Mouse (Mus musculus) embryonic facial prominence, embryonic 15.5 days (tissue): ENCODE results near the gene Sept9. TPM values are rescaled to one million over a fixed set of nuclear protein-coding genes. Genes with fewer than 3 reads are reported as not detected.

Source experiments
- ATAC-seq: fragments of 200-750 bp; cut with Nextera tagmentation; 2 replicates; pipeline ENCODE4 v1.8.0; 2017; ENCODE audit warnings: low read depth, moderate TSS enrichment; ENCODE audit not compliant: insufficient number of reproducible peaks, low FRiP score, low TSS enrichment
- H3K27ac ChIP-seq: fragments of 300-500 bp; sonication (generic); replicated peaks from 2 replicates; pipeline ENCODE4 v1.5.1; 2015; ENCODE audit warnings: mild to moderate bottlenecking, inconsistent platforms
- H3K27me3 ChIP-seq: fragments of 300-500 bp; sonication (generic); 2 replicates; pipeline ENCODE4 v1.6.1; 2015; ENCODE audit warnings: inconsistent platforms
- H3K36me3 ChIP-seq: fragments of 300-500 bp; sonication (generic); 2 replicates; pipeline ENCODE4 v1.6.1; 2015; ENCODE audit warnings: mild to moderate bottlenecking, inconsistent platforms
- H3K4me1 ChIP-seq: fragments of 300-500 bp; sonication (generic); 2 replicates; pipeline ENCODE4 v1.6.1; 2015; ENCODE audit warnings: inconsistent platforms
- H3K4me2 ChIP-seq: fragments of 300-500 bp; sonication (generic); replicated peaks from 2 replicates; pipeline ENCODE4 v1.6.1; 2015; ENCODE audit warnings: mild to moderate bottlenecking, inconsistent platforms
- H3K4me3 ChIP-seq: fragments of 300-500 bp; sonication (generic); replicated peaks from 2 replicates; pipeline ENCODE4 v1.5.1; 2015; ENCODE audit warnings: mild to moderate bottlenecking, inconsistent platforms
- H3K9ac ChIP-seq: fragments of 300-500 bp; sonication (generic); 2 replicates; pipeline ENCODE4 v1.6.1; 2015; ENCODE audit warnings: inconsistent platforms
- H3K9me3 ChIP-seq: fragments of 300-500 bp; sonication (generic); replicated peaks from 2 replicates; pipeline ENCODE4 v1.6.1; 2016; ENCODE audit warnings: inconsistent platforms
- WGBS: fragments of 180-500 bp; shearing (Covaris S2); methylation state at CpG from one replicate; pipeline ENCODE4 v1.1.7; 2015; 5-methylcytosine and 5-hydroxymethylcytosine counted together
- polyA plus RNA-seq: library from polyadenylated mRNA; unstranded; fragments of >200 nt; fragmentation: Nextera tagmentation; extraction: Ambion mirVana; gene quantifications from 2 replicates; pipeline ENCODE4 v1.2.1, GENCODE M21; 2015

Sept9 gene
- polyA plus RNA-seq, 1 experiment from 2014 or later: 157 TPM

DNA sequence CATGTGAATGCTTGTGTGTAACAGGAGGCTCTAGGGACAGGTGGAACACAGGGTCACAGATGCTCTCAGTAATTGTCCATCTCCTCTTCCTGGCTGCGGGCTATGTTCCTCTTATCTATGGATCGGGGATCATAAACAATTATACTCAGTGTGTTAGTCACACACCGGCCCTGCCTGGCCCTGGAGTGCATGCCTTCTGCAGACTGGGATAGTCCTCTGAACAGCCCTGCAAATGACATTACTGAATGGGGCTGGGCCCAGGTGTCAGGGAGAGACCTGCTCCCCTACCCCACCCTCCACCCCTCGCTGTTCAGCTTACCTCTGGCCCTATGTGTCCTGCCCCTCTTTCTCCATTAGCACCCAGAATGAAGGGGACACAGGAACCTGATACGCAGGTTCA is 22.6 kb upstream of the Sept9 start:
- Histone ChIP-seq H3K4me1 (peaks cover 30% of the 10 kb centered on the region), H3K9ac (no peak overlapping the region), H3K9me3 (no peaks in the 10 kb centered on the region; the same call in 1 of the 2 replicates), H3K4me2 (no peak overlapping the region), H3K4me3 (no peak overlapping the region), H3K27me3 (no peaks in the 10 kb centered on the region), H3K36me3 (no peaks in the 10 kb centered on the region), H3K27ac (no peak overlapping the region)
- 64% methylated on average over 5 of the region's 5 CpGs for whole genome bisulfite sequencing
- no peak for ATAC-seq

DNA sequence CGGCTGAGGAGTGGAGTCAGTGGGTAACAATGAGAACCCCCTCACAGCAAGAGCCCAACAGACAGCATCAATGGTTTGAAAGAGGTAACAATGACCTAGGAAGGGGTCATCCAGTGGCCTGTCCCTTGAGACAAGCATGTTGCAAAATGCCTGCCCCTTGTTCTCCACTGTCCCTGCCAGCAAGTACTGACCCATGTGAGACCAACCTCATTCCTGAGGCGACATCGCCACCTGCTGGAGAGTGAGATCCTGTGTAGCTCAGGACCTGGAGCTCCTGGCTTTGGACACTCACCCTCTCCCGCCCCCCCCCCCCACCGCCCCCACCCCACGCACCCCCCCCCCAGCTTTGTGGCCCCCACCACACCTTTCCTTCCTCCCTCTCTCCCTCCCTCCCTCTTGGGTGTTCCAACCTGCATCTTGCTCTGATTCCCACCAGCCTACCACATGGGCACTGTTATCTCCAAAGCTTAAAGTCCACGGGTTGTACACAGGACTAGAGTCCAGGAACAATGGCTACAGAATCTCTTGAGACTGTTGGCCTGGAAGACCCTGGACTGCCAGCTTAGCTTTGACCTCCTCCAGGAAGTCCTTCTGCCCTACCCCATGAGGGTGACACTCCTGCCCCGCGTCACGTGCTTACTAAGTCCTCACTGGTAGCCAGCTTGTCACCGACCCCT is 22.0 kb upstream of the Sept9 start:
- H3K27me3 ChIP-seq: no peaks in the 10 kb centered on the region
- no peak overlapping the region for H3K4me2 ChIP-seq
- no peak overlapping the region for H3K27ac ChIP-seq
- no peak for ATAC-seq
- no peaks in the 10 kb centered on the region for H3K36me3 ChIP-seq
- no peak overlapping the region for H3K4me3 ChIP-seq
- WGBS: 50% methylated on average over 8 of the region's 11 CpGs
- H3K9me3 ChIP-seq: no peaks in the 10 kb centered on the region; the same call in 1 of the 2 replicates
- H3K9ac ChIP-seq: no peak overlapping the region
- H3K4me1 ChIP-seq: peaks cover 30% of the 10 kb centered on the region

DNA sequence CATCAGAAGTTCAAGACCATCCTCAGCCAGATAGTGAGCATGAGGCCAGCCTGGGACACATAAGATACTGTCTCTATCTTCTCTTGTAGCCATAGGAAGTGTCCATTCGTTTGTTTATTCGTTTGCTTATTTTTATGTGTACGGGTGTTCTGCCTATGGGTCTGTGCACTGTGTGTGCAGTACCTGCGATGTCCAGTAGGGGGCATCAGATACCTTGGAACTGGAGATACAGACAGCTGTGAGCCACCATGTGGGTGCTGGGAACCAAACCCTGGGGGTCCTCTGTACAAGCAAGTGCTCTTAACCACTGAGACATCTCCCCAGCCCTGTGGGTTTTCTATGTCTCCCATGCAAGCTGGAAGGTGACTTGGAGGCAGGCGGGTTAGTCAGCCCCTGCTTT is 19.6 kb upstream of the Sept9 start:
- no peak for ATAC-seq
- no peak overlapping the region for H3K4me2 ChIP-seq
- WGBS: 82% methylated on average over 5 of the region's 5 CpGs

DNA sequence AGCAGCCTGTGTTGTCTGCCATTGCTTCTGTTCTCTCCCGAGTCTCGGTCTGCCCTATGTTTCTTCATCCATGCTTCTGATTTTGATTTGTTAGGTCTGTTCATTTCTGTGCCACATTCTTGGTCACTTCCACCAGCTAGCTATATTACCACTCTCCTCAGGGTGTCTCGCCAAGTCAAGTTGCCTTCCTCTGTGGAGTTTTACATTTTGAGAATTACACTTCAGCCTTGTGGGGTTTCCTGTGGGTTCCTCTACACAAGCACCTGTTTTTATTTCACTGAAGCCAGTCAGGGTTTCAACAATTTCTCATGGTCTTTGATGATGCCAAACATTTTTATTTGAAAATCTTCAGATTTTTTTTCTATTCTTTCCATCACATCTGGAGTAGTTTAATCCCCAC is 16.7 kb upstream of the Sept9 start:
- no peak overlapping the region for H3K9ac ChIP-seq
- no peak overlapping the region for H3K4me2 ChIP-seq
- H3K27ac ChIP-seq: peak overlapping the region; percentile 55; the same call in 1 of the 2 replicates
- no peaks in the 10 kb centered on the region; the same call in 1 of the 2 replicates for H3K9me3 ChIP-seq
- H3K36me3 ChIP-seq: no peaks in the 10 kb centered on the region
- WGBS: 46% methylated on average over 3 of the region's 3 CpGs
- no peak for ATAC-seq
- no peaks in the 10 kb centered on the region for H3K27me3 ChIP-seq
- H3K4me3 ChIP-seq: no peak overlapping the region
- peaks cover 15% of the 10 kb centered on the region; the same call in 1 of the 2 replicates for H3K4me1 ChIP-seq

More for the DNA sequence above, 19.6 kb upstream of the Sept9 start:
- no peaks in the 10 kb centered on the region for H3K27me3 ChIP-seq
- no peak overlapping the region for H3K27ac ChIP-seq
- no peak overlapping the region for H3K9ac ChIP-seq
- no peak overlapping the region for H3K4me3 ChIP-seq
- peaks cover 23% of the 10 kb centered on the region for H3K4me1 ChIP-seq
- H3K9me3 ChIP-seq: no peaks in the 10 kb centered on the region; the same call in 1 of the 2 replicates
- H3K36me3 ChIP-seq: no peaks in the 10 kb centered on the region

DNA sequence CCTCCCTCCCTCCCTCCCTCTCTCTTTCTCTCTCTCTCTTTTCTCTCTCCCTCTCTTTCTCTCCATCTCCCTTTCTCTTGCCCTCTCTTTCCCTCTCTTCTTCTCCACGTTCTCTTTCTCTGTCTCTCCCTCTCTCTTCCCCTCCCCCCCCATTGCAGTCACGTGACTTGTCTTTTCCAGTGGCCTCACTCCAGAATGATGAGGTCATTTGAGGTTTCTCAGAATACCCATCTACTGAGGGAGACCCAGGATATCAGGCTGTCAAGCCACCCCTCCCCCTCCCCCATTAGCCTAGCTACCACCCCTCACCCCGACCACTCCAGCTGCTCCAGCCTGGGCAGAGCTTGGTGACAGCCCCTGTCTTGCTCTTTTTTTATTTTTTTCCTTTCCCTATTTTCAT is 16.2 kb upstream of the Sept9 start:
- WGBS: 43% methylated on average over 3 of the region's 3 CpGs
- Histone ChIP-seq H3K9me3 (no peaks in the 10 kb centered on the region; the same call in 1 of the 2 replicates), H3K4me3 (no peak overlapping the region), H3K27me3 (no peaks in the 10 kb centered on the region), H3K4me2 (no peak overlapping the region), H3K9ac (no peak overlapping the region), H3K27ac (peak overlapping the region; percentile 39; the same call in 1 of the 2 replicates), H3K4me1 (peaks cover 15% of the 10 kb centered on the region; the same call in 1 of the 2 replicates), H3K36me3 (no peaks in the 10 kb centered on the region)
- no peak for ATAC-seq

DNA sequence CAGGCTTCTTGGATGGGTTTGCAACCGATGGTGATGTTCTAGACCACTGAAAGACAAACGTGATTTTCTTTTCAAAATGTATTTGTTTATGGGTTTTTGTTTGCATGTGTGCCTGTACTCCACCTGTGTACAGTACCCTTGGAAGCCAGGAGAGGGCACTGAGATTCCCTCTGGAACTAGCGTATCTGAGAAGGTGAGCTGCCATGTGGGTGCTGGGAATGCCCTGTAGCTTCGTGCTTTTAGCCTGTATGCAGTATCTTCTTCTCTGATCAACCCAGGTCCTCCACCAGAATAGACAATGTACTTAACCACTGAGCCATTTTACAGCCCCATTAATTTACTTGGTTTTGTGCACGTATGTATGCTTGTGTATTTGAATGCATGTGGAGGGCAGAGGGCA is 15.6 kb upstream of the Sept9 start:
- no peak for ATAC-seq
- Histone ChIP-seq H3K4me2 (no peak overlapping the region), H3K9ac (no peak overlapping the region), H3K36me3 (no peaks in the 10 kb centered on the region), H3K27me3 (no peaks in the 10 kb centered on the region), H3K9me3 (no peaks in the 10 kb centered on the region; the same call in 1 of the 2 replicates), H3K4me1 (peaks cover 15% of the 10 kb centered on the region; the same call in 1 of the 2 replicates), H3K27ac (0 out of 2 replicates have a peak overlapping the region, but pooled peaks have one; percentile 39), H3K4me3 (no peak overlapping the region)
- 79% methylated on average over 5 of the region's 5 CpGs for WGBS

DNA sequence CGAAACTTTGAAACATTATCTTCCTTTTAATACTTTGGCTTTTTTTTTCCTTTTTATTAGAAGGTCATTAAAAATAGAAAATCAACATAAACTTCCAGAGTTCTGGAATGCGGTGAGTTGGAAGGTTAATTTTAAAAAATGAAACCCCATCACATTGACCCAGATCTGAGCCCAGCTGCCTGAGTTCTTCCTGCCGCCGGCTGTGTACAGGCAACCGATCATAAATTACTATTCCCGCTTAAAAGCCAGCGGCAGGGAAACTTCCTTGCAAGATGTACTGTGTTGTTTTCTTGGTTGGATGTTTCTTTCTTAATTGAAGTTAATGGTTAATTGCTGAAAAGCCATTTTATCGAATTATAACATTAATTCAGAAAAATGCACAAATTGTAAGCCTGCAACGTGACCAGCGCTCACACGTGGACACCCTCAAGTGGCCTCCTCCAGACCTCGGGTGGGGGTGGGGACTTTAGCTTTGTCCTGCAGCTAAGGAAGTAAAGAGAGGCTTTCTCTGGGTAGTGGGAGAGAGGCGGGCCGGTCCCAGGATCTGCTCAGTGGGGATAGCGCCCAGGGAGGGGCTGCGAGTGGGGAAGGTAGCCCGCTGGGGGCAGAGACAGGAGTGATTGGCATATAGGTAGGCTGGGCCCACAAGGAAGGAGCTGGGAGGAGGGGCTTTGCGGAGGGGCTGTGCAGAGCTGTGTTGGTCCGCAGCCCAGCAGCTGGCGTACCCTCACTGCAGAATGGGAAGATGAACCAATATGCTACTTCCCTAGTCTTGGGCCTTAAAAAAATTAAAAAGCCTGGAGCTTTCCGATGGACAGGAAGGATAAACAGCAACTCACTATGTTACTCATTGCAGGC is 14.2 kb upstream of the Sept9 start:
- H3K9me3 ChIP-seq: no peaks in the 10 kb centered on the region; the same call in 1 of the 2 replicates
- no peak overlapping the region for H3K4me2 ChIP-seq
- WGBS: 47% methylated on average over 21 of the region's 21 CpGs
- H3K4me3 ChIP-seq: no peak overlapping the region
- no peak overlapping the region for H3K9ac ChIP-seq
- H3K27me3 ChIP-seq: no peaks in the 10 kb centered on the region
- H3K27ac ChIP-seq: no peak overlapping the region
- H3K4me1 ChIP-seq: peaks cover 15% of the 10 kb centered on the region; the same call in 1 of the 2 replicates
- ATAC-seq: no peak
- H3K36me3 ChIP-seq: no peaks in the 10 kb centered on the region

DNA sequence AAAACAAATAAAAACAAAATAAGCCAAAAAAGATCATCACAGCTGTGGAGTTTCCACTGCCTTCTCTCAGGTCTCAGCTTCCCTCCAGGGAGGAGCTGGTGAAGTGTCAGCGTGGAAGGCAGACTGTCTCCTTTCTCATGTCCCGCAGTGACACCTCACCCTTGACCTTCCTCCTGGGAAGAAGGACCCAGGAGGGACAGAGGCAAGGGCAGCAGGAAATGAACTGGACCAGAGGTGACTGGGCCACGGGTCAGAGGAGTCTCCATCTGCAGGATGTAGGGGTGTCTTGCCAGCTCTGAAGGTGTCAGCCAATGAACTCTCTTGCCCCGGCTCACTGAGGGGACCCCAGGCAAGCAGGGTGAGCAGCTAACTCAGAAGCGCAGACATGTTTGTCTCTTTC is 7.9 kb upstream of the Sept9 start:
- WGBS: 54% methylated on average over 5 of the region's 5 CpGs
- H3K4me3 ChIP-seq: no peak overlapping the region
- no peak overlapping the region for H3K4me2 ChIP-seq

DNA sequence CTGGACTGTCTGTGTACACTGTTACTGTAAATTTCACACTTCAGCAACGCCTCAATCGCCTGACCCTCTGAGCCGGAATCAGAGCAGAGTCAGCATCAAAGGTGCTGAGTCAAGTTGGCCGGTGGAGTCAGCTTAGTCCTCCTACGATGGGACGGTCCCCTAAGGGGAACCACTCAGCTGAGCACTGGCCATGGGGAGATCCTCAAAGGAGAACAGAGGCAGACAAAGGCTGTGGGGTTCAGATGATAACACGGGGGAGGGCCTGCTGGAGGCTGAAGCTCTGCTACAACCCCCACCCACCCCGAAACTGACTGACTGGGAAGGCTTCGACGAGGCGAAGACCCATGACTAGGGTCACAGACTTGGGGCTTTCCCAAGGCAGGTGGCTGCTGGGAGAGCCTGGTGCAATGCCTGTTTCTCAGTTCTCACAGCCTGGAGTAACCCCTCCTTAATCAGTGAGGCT is 5.0 kb upstream of the Sept9 start:
- WGBS: 66% methylated on average over 11 of the region's 11 CpGs

More for the DNA sequence above, 7.9 kb upstream of the Sept9 start:
- Histone ChIP-seq H3K27me3 (no peaks in the 10 kb centered on the region), H3K9ac (no peak overlapping the region), H3K9me3 (no peaks in the 10 kb centered on the region), H3K27ac (no peak overlapping the region), H3K4me1 (peaks cover 4% of the 10 kb centered on the region; the same call in 1 of the 2 replicates), H3K36me3 (no peaks in the 10 kb centered on the region)
- ATAC-seq: no peak

DNA sequence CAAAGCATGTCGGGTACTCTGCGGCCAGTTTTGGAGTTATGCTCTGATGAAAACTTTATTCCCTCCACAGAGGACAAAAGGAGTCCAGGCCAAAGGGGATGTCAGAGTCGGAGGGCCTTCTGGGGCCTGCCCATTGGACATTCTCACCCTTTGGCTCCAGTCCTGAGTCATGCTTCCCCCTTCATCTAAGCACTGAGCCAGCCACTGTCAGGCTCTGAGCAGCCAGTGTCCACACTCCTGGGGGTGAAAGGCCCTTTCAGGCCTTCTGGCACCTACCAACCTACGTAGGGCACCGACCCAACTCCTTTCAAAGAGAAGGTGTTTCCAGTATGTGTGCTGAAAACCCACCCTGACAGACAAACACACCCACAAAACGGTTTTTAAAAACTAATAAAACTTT is 3.8 kb upstream of the Sept9 start:
- no peak overlapping the region for H3K27ac ChIP-seq
- no peak overlapping the region for H3K4me3 ChIP-seq
- peaks cover 13% of the 10 kb centered on the region for H3K4me1 ChIP-seq
- H3K9me3 ChIP-seq: no peaks in the 10 kb centered on the region
- H3K36me3 ChIP-seq: no peaks in the 10 kb centered on the region
- peaks cover 5% of the 10 kb centered on the region; the same call in 1 of the 2 replicates for H3K27me3 ChIP-seq
- H3K4me2 ChIP-seq: no peak overlapping the region
- WGBS: 91% methylated on average over 6 of the region's 6 CpGs
- no peak for ATAC-seq
- no peak overlapping the region for H3K9ac ChIP-seq

More for the DNA sequence above, 5.0 kb upstream of the Sept9 start:
- peaks cover 8% of the 10 kb centered on the region for H3K4me1 ChIP-seq
- no peaks in the 10 kb centered on the region for H3K9me3 ChIP-seq
- H3K4me3 ChIP-seq: no peak overlapping the region
- peaks cover 2% of the 10 kb centered on the region; the same call in 1 of the 2 replicates for H3K27me3 ChIP-seq
- no peak overlapping the region for H3K27ac ChIP-seq
- ATAC-seq: no peak
- H3K36me3 ChIP-seq: no peaks in the 10 kb centered on the region
- H3K4me2 ChIP-seq: no peak overlapping the region
- no peak overlapping the region for H3K9ac ChIP-seq

DNA sequence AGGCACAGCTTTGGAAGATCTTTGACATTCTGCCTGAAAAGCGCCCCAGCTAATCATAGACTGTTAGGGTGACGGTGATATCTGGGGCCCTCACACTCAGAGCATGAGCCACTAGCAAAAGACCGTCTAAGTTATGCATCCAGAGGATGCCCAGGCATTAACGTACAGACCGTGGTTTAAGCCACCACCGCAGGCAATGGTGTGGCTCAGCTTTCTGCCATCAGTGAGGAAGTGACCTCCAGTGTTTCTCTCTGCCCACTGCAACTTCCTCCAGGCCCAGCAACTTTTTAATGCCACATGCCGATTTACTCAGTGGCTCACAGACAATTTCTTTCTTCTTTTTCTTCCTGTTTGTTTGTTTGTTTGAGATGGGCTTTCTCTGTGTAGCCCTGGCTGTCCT is 2.8 kb upstream of the Sept9 start:
- no peak overlapping the region for H3K9ac ChIP-seq
- H3K4me3 ChIP-seq: no peak overlapping the region
- no peaks in the 10 kb centered on the region for H3K9me3 ChIP-seq
- 83% methylated on average over 7 of the region's 7 CpGs for WGBS
- H3K4me2 ChIP-seq: no peak overlapping the region
- no peak overlapping the region for H3K27ac ChIP-seq
- H3K27me3 ChIP-seq: peaks cover 12% of the 10 kb centered on the region
- H3K36me3 ChIP-seq: no peaks in the 10 kb centered on the region
- peaks cover 22% of the 10 kb centered on the region for H3K4me1 ChIP-seq
- ATAC-seq: no peak
